Mouse (Mus musculus): ENCODE measurements around the gene Gnpat. TPM values are rescaled to one million over a fixed set of nuclear protein-coding genes. Genes with fewer than 3 reads are reported as not detected.

Gnpat gene
- polyA plus RNA-seq, 1 experiment: 87.9 TPM

GRCm38 (mm10) chr8:124867126-124867525 lies 4.3 kb downstream of the Gnpat start:
- Histone ChIP-seq H3K27ac (ENCODE audit: insufficient read depth, low read length) (no peak overlapping the region), H3K4me3 (ENCODE audit: insufficient read depth, low read length) (no peak overlapping the region), H3K4me1 (ENCODE audit: control insufficient read depth, insufficient read depth, low read length) (peaks cover 3% of the 10 kb centered on the region)
- TF ChIP-seq CTCF (IDR thresholded peaks at IDR 0.05; ENCODE audit: extremely low read depth, insufficient read depth, low read length): no peak
- no peak for TF ChIP-seq POLR2A (IDR thresholded peaks at IDR 0.05; ENCODE audit: extremely low read depth, insufficient read depth, low read length)

- TF ChIP-seq CTCF (IDR thresholded peaks at IDR 0.05; ENCODE audit: extremely low read depth, insufficient read depth, low read length) (no peak), POLR2A (IDR thresholded peaks at IDR 0.05; ENCODE audit: extremely low read depth, insufficient read depth, low read length) (no peak)
- no peak overlapping the region for H3K27ac ChIP-seq (ENCODE audit: insufficient read depth, low read length)
- H3K4me3 ChIP-seq (ENCODE audit: insufficient read depth, low read length): no peak overlapping the region
- H3K4me1 ChIP-seq (ENCODE audit: control insufficient read depth, insufficient read depth, low read length): no peaks in the 10 kb centered on the region
These were observed 6.9 kb downstream of the Gnpat start for GRCm38 (mm10) chr8:124869708-124870107.

GRCm38 (mm10) chr8:124871474-124871873 lies 8.6 kb downstream of the Gnpat start:
- no peak for TF ChIP-seq POLR2A (IDR thresholded peaks at IDR 0.05; ENCODE audit: extremely low read depth, insufficient read depth, low read length)
- TF ChIP-seq CTCF (IDR thresholded peaks at IDR 0.05; ENCODE audit: extremely low read depth, insufficient read depth, low read length): no peak
- Histone ChIP-seq H3K4me1 (ENCODE audit: control insufficient read depth, insufficient read depth, low read length) (no peaks in the 10 kb centered on the region), H3K4me3 (ENCODE audit: insufficient read depth, low read length) (no peak overlapping the region), H3K27ac (ENCODE audit: insufficient read depth, low read length) (no peak overlapping the region)

- TF ChIP-seq POLR2A (IDR thresholded peaks at IDR 0.05; ENCODE audit: extremely low read depth, insufficient read depth, low read length) (no peak), CTCF (IDR thresholded peaks at IDR 0.05; ENCODE audit: extremely low read depth, insufficient read depth, low read length) (no peak)
- Histone ChIP-seq H3K27ac (ENCODE audit: insufficient read depth, low read length) (no peak overlapping the region), H3K4me3 (ENCODE audit: insufficient read depth, low read length) (no peak overlapping the region), H3K4me1 (ENCODE audit: control insufficient read depth, insufficient read depth, low read length) (no peaks in the 10 kb centered on the region)
These were observed 9.2 kb downstream of the Gnpat start for GRCm38 (mm10) chr8:124872081-124872480.

DNA sequence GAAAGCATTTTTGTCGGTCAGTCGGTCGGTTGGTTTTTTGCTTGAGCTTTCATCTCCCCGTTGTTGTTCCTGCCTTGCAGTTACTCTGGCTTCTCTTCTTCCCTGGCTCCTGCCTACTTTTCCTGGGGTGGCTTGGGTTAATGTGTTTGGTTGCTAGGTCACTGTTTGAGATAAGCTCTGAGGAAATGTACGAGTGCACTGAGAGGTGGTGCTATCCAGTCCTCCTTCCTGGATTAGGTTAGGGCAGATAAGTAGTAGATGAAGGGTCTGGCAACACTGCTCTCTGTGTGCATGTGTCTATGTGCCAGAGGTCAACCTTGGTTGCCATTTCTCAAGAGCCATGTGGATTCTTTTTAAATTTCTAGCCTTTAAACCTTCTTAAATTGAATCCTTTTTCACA lies 9.9 kb downstream of the Gnpat start:
- Histone ChIP-seq H3K4me3 (ENCODE audit: insufficient read depth, low read length) (no peak overlapping the region), H3K4me1 (ENCODE audit: control insufficient read depth, insufficient read depth, low read length) (no peaks in the 10 kb centered on the region), H3K27ac (ENCODE audit: insufficient read depth, low read length) (no peak overlapping the region)
- TF ChIP-seq CTCF (IDR thresholded peaks at IDR 0.05; ENCODE audit: extremely low read depth, insufficient read depth, low read length) (no peak), POLR2A (IDR thresholded peaks at IDR 0.05; ENCODE audit: extremely low read depth, insufficient read depth, low read length) (no peak)

DNA sequence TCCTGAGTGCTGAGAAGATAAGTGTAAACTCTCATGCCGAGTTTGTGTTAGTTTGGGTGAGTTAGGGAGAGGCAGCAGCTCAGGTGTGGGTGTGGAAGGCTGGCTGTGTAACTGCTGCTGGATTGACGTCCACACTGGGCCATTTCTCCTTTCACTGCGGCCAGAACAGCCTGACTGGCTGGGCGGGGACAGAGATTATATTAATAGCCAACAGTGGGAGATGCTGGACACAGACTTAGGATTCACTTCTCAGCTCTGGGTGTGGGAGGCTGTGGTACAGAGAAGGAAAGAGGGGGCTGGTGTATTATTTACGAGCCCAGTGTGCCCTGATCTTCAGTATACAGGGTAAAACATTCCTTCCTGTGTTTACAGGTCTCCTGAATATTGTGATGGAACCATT lies 15.3 kb downstream of the Gnpat start:
- Histone ChIP-seq H3K4me1 (ENCODE audit: control insufficient read depth, insufficient read depth, low read length) (no peaks in the 10 kb centered on the region), H3K27ac (ENCODE audit: insufficient read depth, low read length) (no peak overlapping the region), H3K4me3 (ENCODE audit: insufficient read depth, low read length) (no peak overlapping the region)
- TF ChIP-seq POLR2A (IDR thresholded peaks at IDR 0.05; ENCODE audit: extremely low read depth, insufficient read depth, low read length) (no peak), CTCF (IDR thresholded peaks at IDR 0.05; ENCODE audit: extremely low read depth, insufficient read depth, low read length) (no peak)

DNA sequence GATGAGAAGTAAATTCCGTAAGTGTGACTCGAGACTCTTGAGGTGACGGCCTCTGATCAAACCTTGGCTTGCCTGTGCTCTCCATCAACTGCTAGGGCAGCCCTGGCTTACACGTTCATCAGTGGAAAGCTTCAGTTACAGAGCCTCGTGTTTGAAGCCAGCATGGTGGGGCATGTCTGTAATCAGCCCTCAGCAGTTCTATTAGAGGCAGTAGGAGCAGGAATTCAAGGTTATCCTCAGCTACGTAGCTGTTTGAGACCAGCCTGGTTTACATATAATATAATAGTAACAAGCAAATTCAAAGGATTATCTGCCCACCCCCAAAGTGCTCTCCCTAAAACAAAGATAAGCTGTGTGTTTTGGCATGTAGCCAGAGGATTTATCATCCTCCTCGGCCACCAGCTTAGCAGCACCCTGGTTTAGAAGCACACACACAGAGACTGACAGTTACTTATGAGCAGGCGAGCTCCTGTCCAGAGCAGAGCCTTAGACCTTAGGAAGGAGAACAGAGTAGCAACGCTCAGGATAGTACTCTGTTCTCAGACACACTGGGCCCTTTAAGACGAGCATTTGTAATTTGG lies 16.2 kb downstream of the Gnpat start:
- no peaks in the 10 kb centered on the region for H3K4me1 ChIP-seq (ENCODE audit: control insufficient read depth, insufficient read depth, low read length)
- TF ChIP-seq CTCF (IDR thresholded peaks at IDR 0.05; ENCODE audit: extremely low read depth, insufficient read depth, low read length) (no peak), POLR2A (IDR thresholded peaks at IDR 0.05; ENCODE audit: extremely low read depth, insufficient read depth, low read length) (no peak)
- no peak overlapping the region for H3K27ac ChIP-seq (ENCODE audit: insufficient read depth, low read length)
- no peak overlapping the region for H3K4me3 ChIP-seq (ENCODE audit: insufficient read depth, low read length)

- H3K27ac ChIP-seq (ENCODE audit: insufficient read depth, low read length): no peak overlapping the region
- H3K4me1 ChIP-seq (ENCODE audit: control insufficient read depth, insufficient read depth, low read length): no peaks in the 10 kb centered on the region
- H3K4me3 ChIP-seq (ENCODE audit: insufficient read depth, low read length): no peak overlapping the region
- TF ChIP-seq CTCF (IDR thresholded peaks at IDR 0.05; ENCODE audit: extremely low read depth, insufficient read depth, low read length): no peak
- no peak for TF ChIP-seq POLR2A (IDR thresholded peaks at IDR 0.05; ENCODE audit: extremely low read depth, insufficient read depth, low read length)
These were observed 25.6 kb downstream of the Gnpat start for GRCm38 (mm10) chr8:124888385-124888784.

DNA sequence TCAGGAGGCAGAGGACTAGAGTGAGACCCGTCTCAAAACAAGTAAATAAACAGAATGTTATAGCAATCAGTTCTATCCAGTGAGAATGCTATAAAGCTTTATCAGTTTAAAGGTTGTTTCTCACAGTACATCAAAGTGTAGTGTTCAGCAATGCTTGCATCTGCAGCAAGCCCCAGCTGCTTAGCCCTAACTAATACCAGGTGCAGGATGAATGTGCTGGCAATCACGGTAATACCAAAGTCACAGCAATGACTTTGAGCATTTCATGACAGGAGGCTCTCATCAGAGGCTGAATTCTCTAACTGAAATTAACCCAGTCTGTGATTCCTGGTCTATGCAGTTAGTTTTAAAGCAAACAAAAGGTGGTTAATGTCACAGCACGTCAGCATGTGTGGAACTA lies 29.8 kb downstream of the Gnpat start:
- TF ChIP-seq CTCF (IDR thresholded peaks at IDR 0.05; ENCODE audit: extremely low read depth, insufficient read depth, low read length) (no peak), POLR2A (IDR thresholded peaks at IDR 0.05; ENCODE audit: extremely low read depth, insufficient read depth, low read length) (no peak)
- Histone ChIP-seq H3K4me1 (ENCODE audit: control insufficient read depth, insufficient read depth, low read length) (peaks cover 9% of the 10 kb centered on the region), H3K27ac (ENCODE audit: insufficient read depth, low read length) (no peak overlapping the region), H3K4me3 (ENCODE audit: insufficient read depth, low read length) (no peak overlapping the region)

GRCm38 (mm10) chr8:124896010-124896631 lies 33.3 kb downstream of the Gnpat start:
- H3K4me3 ChIP-seq (ENCODE audit: insufficient read depth, low read length): peak overlapping the region; percentile 92
- peaks cover 12% of the 10 kb centered on the region for H3K4me1 ChIP-seq (ENCODE audit: control insufficient read depth, insufficient read depth, low read length)
- no peak overlapping the region for H3K27ac ChIP-seq (ENCODE audit: insufficient read depth, low read length)
- TF ChIP-seq POLR2A (IDR thresholded peaks at IDR 0.05; ENCODE audit: extremely low read depth, insufficient read depth, low read length) (no peak), CTCF (IDR thresholded peaks at IDR 0.05; ENCODE audit: extremely low read depth, insufficient read depth, low read length) (no peak)

Measured in cortical plate, adult 2 months (tissue).